Mouse (Mus musculus): ENCODE measurements at regions not wholly inside any gene's neighbourhood (a gene's known extent, or its start where the extent isn't known, plus 50 kb on each side); places are given as distances from the start of the nearest gene placed in this dataset.

DNA sequence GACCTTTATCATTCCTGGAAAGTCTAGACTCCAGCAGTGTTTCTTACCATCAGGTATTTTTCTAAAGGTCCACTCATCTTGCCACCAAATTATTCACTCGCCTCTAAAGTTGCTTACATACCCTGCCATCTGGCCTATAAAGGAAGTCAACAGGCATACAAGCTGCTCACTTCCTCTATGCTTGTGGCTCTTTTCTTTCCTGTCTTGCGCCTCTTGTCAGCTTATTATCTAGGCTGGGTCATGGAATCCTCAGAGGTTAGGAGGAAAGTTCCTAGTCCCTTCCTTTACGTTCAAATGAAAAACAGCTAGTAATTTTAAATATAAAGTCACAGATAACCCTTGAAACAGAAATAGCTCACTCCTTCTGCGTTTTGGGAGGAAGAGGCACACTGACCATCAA is 97.9 kb downstream of the Lipi start:
- Histone ChIP-seq H3K4me1 (ENCODE audit: insufficient read depth, low read length) (no peaks in the 10 kb centered on the region), H3K4me3 (ENCODE audit: low read depth, low read length) (no peak overlapping the region), H3K27me3 (ENCODE audit: insufficient read depth, low read length) (no peaks in the 10 kb centered on the region), H3K9me3 (ENCODE audit: low read length) (no peaks in the 10 kb centered on the region), H3K4me2 (ENCODE audit: low read depth, low read length, poor library complexity, severe bottlenecking) (no peak overlapping the region), H3K9ac (replicated peaks; ENCODE audit: low read length, poor library complexity, severe bottlenecking) (no peak overlapping the region), H3K36me3 (ENCODE audit: insufficient read depth, low read length) (no peaks in the 10 kb centered on the region), H3K27ac (ENCODE audit: low read depth, low read length) (no peak overlapping the region)
- DNase-seq (ENCODE audit: low spot score) (no peak), ATAC-seq (ENCODE audit: low FRiP score) (no peak)
- TF ChIP-seq CTCF (IDR thresholded peaks at IDR 0.05) = no peak
- 89% methylated on average over 4 of the region's 4 CpGs for WGBS

DNA sequence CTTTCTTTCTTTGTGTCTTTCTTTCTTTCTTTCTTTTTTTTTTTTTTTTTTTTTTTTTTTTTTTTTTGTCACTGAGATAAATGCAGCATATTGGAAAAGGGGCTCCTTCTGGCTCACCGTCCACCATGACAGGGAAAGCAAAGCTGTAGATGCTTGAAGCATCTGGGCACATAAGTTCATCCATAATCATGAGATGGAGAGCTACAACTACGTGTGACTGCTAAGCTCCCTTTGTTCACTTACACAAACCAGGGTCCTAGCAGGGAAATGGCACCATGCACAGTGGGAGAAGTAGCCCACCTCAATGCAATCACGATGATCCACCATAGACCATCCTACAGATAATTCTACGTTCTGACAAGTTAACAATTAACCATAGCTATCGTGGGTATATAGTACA is 102.0 kb downstream of the Lipi start:
- no peak overlapping the region for H3K9ac ChIP-seq (replicated peaks; ENCODE audit: low read length, poor library complexity, severe bottlenecking)
- H3K4me3 ChIP-seq (ENCODE audit: low read depth, low read length) = no peak overlapping the region
- no peaks in the 10 kb centered on the region for H3K4me1 ChIP-seq (ENCODE audit: insufficient read depth, low read length)
- H3K27me3 ChIP-seq (ENCODE audit: insufficient read depth, low read length) = no peaks in the 10 kb centered on the region
- no peaks in the 10 kb centered on the region for H3K36me3 ChIP-seq (ENCODE audit: insufficient read depth, low read length)
- DNase-seq (ENCODE audit: low spot score) = no peak
- H3K9me3 ChIP-seq (ENCODE audit: low read length) = no peaks in the 10 kb centered on the region
- H3K4me2 ChIP-seq (ENCODE audit: low read depth, low read length, poor library complexity, severe bottlenecking) = no peak overlapping the region
- 73% methylated on average over 5 of the region's 5 CpGs for WGBS
- no peak overlapping the region for H3K27ac ChIP-seq (ENCODE audit: low read depth, low read length)
- no peak for ATAC-seq (ENCODE audit: low FRiP score)
- TF ChIP-seq CTCF (IDR thresholded peaks at IDR 0.05) = no peak

DNA sequence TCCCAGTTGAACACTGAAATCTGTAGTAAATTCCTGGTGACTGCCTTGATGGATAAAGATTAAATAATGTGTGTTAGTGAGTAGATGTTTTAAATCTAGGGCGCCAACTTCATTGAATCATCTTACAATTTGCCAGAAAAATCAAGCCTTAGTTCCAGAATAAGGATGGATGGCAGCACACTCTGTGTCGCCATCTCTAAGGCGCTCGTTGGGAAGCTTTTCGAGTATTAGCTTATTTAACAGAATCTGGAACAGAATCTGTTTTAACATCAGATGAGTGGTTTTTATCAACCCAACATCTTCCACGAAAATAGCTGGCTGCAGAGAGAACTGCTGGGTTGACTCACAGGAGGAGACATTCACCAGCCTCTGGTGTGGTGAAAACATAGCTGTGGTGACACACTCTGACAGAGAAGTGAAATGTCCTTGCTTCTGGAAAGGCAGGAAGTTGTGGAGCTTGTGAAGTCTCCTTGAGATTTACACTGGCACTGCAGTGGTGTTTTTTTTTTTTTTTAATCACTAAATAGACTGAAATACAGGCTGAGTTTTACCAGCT is 120.4 kb downstream of the Lipi start:
- no peak for TF ChIP-seq CTCF (IDR thresholded peaks at IDR 0.05)
- Histone ChIP-seq H3K27ac (ENCODE audit: low read depth, low read length) (no peak overlapping the region), H3K27me3 (ENCODE audit: insufficient read depth, low read length) (no peaks in the 10 kb centered on the region), H3K4me3 (ENCODE audit: low read depth, low read length) (no peak overlapping the region), H3K9me3 (ENCODE audit: low read length) (no peaks in the 10 kb centered on the region), H3K9ac (replicated peaks; ENCODE audit: low read length, poor library complexity, severe bottlenecking) (no peak overlapping the region), H3K4me1 (ENCODE audit: insufficient read depth, low read length) (no peaks in the 10 kb centered on the region), H3K4me2 (ENCODE audit: low read depth, low read length, poor library complexity, severe bottlenecking) (no peak overlapping the region), H3K36me3 (ENCODE audit: insufficient read depth, low read length) (no peaks in the 10 kb centered on the region)
- ATAC-seq (ENCODE audit: low FRiP score) = no peak
- 90% methylated on average over 6 of the region's 6 CpGs for WGBS
- DNase-seq (ENCODE audit: low spot score) = no peak

DNA sequence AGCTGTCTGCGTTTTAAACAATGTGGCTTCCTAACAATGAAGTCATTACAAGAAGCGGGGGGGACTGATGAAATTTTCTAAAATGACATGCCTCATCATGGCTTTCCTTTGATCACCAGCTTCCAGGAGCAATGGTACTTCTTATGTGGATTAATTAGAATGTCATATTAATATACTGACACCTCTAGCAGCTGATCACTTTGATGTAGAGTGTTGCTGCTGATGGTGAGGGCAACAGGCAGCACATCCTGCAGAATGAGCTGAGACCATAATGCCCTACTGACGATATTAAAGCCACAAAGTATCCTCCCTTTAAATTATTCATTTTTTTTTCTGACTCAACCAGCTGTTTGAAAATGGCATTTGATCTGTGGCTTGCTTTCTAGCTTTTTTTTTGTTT is 123.7 kb downstream of the Lipi start:
- no peak overlapping the region for H3K9ac ChIP-seq (replicated peaks; ENCODE audit: low read length, poor library complexity, severe bottlenecking)
- DNase-seq (ENCODE audit: low spot score) = no peak

DNA sequence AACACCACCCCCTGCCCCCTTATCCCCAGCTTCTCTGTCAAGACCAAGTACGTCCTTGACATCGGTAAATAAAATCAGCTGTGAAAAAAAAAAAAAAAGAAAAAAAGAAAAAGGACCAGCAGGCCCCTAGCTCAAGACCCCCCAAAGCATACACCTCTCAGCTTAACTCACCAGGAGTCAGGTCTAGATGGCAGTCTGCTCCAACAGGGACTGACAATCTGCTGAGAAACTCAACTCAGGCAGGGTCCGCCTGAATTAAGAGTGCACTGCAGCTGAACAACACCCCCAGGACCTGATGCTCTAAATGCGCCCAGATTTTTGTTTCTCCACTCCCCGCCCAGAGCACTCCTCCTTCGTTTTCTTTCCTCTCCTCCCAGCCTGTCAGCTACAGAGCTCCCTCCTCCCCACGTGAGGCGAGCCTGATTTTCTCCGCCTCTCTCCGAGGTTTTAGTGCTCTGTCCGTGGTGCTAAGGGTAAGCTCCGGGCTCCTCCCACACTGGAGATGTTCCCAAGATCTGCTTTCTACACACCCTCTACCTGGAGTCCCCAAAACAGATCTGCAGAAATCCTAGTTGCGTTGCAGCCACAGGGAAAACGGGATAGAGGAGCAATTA is 138.9 kb downstream of the Lipi start:
- H3K27me3 ChIP-seq (ENCODE audit: insufficient read depth, low read length) = no peaks in the 10 kb centered on the region
- no peak for TF ChIP-seq CTCF (IDR thresholded peaks at IDR 0.05)
- under 1% methylated on average over 14 of the region's 14 CpGs for WGBS
- DNase-seq (ENCODE audit: low spot score) (peak; percentile 51), ATAC-seq (ENCODE audit: low FRiP score) (peak; percentile 56; the same call in 1 of the 2 replicates)
- H3K4me1 ChIP-seq (ENCODE audit: insufficient read depth, low read length) = no peaks in the 10 kb centered on the region
- H3K4me2 ChIP-seq (ENCODE audit: low read depth, low read length, poor library complexity, severe bottlenecking) = peak overlapping the region; percentile 67
- no peaks in the 10 kb centered on the region for H3K36me3 ChIP-seq (ENCODE audit: insufficient read depth, low read length)
- H3K9ac ChIP-seq (replicated peaks; ENCODE audit: low read length, poor library complexity, severe bottlenecking) = peak overlapping the region; percentile 52
- H3K27ac ChIP-seq (ENCODE audit: low read depth, low read length) = no peak overlapping the region
- H3K4me3 ChIP-seq (ENCODE audit: low read depth, low read length) = peak overlapping the region; percentile 46
- H3K9me3 ChIP-seq (ENCODE audit: low read length) = no peaks in the 10 kb centered on the region

More for the DNA sequence above, 123.7 kb downstream of the Lipi start:
- Histone ChIP-seq H3K4me1 (ENCODE audit: insufficient read depth, low read length) (no peaks in the 10 kb centered on the region), H3K4me2 (ENCODE audit: low read depth, low read length, poor library complexity, severe bottlenecking) (no peak overlapping the region), H3K36me3 (ENCODE audit: insufficient read depth, low read length) (no peaks in the 10 kb centered on the region), H3K9me3 (ENCODE audit: low read length) (no peaks in the 10 kb centered on the region), H3K27me3 (ENCODE audit: insufficient read depth, low read length) (no peaks in the 10 kb centered on the region), H3K27ac (ENCODE audit: low read depth, low read length) (no peak overlapping the region), H3K4me3 (ENCODE audit: low read depth, low read length) (no peak overlapping the region)
- 50% methylated on average over 3 of the region's 3 CpGs for WGBS
- no peak for ATAC-seq (ENCODE audit: low FRiP score)
- TF ChIP-seq CTCF (IDR thresholded peaks at IDR 0.05) = no peak

DNA sequence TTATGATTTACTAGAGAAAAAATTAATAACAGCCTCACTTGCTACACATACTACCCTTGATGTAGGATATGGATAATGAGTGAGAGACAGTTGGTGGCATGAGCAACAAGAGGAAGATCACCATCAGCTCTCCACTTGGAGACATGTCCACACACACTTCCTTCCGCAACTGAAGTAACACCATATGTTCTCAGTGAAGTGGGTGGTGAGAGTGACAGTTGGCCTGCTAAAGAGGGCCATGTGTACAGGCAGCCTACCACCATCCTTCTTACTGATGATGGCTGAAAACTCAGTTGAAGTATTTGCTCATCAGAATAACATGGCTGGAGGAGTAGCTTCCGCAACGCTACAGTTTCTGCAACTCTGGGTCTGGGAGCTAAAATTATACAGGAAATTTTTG is 146.6 kb downstream of the Lipi start:
- WGBS = 94% methylated on average over 3 of the region's 3 CpGs
- no peak for TF ChIP-seq CTCF (IDR thresholded peaks at IDR 0.05)
- ATAC-seq (ENCODE audit: low FRiP score) (no peak), DNase-seq (ENCODE audit: low spot score) (no peak)
- Histone ChIP-seq H3K4me3 (ENCODE audit: low read depth, low read length) (no peak overlapping the region), H3K9ac (replicated peaks; ENCODE audit: low read length, poor library complexity, severe bottlenecking) (no peak overlapping the region), H3K27ac (ENCODE audit: low read depth, low read length) (no peak overlapping the region), H3K4me2 (ENCODE audit: low read depth, low read length, poor library complexity, severe bottlenecking) (no peak overlapping the region), H3K9me3 (ENCODE audit: low read length) (no peaks in the 10 kb centered on the region), H3K36me3 (ENCODE audit: insufficient read depth, low read length) (no peaks in the 10 kb centered on the region), H3K27me3 (ENCODE audit: insufficient read depth, low read length) (no peaks in the 10 kb centered on the region), H3K4me1 (ENCODE audit: insufficient read depth, low read length) (no peaks in the 10 kb centered on the region)
